Mouse (Mus musculus): Measurements from ENCODE around the gene Gadd45g.

The Gadd45g gene

DNA sequence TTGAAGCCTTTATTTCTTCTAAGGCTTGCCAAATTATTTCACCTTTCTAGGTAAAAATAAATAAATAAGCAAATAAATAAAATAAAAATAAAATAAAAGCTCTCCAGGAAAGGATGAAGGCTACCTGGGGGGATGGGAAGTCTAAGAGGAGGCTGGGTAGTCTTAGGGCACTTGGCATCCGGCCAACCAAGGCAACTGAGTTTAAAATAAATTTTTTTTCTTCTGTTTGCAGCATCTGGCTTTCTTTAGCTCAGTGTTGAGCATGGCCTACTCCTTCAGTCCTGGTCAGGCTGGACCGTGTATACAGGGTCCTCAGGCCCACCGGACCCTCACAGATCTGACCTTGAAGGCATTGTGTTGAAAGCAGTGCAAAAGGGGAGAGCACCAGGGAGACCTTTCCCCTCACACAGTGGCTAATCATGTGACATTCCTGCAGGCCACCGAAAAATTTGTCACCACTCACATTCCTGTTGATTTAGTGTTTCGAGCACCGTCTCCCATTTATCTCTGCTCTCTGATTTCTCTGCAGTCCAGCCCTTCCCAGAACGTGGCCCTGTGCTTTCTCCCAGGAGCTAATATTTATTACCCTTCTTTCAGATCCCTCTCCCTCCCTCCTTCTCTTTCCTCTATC, 6.2 kb downstream of the Gadd45g start:
- no peak for DNase-seq (ENCODE audit: low read depth, low spot score)

DNA sequence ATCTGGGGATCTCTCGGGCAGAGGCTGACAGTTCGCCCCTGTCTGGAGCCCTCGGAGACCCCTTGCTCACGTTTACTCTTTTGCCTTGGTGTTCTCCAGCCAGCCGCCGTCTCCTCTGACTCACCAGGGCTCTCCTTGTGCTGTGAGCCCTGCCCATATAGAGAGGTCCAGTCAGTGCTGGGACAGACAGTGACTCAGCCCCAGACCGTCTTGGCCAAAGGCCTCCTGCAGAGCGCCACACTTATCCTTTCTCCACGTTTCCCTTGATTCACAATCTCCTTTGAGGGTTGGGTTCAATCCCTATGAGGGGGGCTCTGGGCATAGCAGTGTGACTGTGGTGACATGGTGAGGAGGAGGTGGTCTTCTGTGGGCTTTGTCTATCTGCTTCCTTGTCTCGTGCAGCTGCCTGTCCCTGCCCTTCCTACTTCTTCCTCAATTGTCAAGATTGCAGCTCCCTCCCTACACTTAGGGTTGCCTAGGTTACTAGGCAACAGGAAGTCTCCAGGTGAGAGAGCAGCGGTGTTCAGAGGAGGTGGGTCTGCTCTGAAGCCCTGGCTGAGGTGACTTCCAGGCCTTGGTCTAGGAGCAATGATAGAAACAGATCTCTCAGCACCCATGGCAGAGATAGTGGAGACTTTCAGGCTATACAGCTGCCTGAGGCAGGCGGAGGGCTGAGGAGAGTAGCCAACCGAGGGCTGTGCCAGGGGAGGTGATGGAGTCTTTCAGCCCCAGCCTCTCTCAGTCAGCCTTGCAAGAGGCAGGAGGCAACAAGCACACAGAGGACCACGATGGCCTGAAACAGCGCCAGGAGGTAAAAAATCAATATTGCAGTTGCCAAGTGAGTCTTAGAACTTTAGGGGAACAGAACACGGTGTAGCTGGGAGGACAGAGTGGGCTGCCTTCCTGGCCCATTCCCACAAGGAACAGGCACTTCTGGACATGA, 7.1 kb downstream of the Gadd45g start:
- peak; percentile 74 for DNase-seq (ENCODE audit: low read depth, low spot score)

DNA sequence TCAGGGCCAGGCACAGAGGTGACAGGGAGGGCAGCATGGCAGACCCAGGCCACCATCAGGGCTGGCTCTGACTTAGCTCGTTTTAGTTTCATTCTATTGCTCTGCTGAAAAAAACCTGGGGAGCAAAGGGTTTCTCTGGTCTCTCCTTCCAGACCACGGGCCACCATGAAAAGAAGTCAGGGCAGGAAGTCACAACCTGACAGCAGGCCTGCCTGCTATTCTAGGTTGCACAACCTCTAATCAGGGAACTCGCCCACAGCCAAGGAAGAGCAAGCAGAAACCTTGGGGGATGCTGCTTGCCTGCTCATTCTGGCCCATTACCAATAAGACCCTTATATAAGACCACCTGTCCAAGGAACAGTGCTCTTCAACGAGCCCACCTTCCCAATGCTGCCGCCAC, 9.1 kb downstream of the Gadd45g start:
- no peak for DNase-seq (ENCODE audit: low read depth, low spot score)

DNA sequence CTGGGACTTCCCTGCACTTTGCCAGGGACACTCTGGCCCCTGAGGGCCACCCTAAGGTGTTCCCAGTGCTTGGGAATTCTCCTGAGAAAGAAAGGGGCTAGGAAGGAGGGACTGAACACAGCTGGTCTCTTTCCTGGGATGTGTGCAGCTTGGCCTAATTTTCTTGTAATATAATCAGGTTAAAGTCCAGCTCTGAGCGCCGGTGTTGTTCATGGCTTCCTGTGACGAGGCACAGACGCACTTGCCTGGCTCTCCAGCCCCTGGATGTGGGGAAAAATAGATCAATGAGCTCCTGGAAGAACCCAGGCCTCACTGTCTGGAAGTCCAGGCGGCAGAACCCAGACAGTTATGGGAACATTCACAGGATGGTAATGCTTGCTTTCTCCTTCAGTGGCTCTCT, 10.7 kb downstream of the Gadd45g start:
- no peak for DNase-seq (ENCODE audit: low read depth, low spot score)

DNA sequence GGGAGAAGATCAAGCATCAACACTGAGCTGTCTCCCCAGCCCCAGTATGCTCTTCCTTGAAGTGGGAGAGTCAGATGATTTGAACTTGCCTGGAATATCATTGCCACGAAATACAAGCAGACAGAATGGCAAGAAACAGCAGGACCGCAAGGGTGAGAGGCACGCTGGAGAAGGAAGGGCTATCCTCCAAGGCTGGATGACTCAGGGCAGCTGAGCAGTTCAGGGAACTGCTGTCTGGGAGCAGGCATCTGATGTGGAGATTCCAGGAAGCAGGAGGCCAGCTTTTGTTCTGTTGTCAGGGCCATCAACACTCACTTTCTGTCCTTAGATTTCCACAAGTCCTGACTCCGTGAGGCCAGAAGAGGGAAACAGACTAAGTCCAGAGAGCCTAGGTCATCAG, 12.0 kb downstream of the Gadd45g start:
- no peak for DNase-seq (ENCODE audit: low read depth, low spot score)

DNA sequence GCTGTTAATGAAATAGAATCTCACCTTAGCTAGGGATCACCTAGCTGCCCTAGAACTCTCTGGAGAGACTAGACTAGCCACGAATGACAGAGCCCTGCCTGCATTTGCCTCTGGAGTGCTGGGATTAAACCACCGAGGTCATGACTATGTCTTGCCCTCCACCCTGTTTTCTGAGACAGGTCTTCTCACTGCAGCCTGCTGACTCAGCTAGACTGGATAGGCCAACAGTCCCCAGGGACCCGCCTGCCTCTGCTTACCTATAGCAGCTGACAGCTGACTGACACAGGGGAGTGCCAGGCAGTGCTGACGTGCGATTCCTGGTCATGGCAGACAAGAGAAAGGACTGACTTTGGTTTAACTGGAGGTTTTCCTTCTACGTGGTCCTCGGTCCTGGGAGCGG, 12.7 kb downstream of the Gadd45g start:
- no peak for DNase-seq (ENCODE audit: low read depth, low spot score)

DNA sequence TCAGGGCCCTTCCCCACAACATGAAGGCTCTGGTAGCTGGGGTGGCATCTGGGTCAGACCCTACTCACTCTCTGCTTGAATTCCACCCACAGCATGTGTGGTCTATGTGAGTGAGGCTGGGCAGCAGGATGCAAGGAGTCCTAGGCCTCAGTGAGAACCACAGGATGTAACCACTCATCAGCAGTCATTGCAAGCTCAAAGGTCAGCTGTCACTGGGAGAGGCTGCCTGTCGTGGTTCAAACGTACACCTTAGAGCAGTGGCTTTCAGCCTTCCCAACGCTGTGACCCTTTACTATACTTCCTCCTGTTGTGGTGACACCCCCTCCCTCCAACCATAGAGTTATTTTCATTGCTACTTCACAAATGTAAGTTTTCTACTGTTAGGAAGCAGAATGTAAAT, 13.3 kb downstream of the Gadd45g start:
- DNase-seq (ENCODE audit: low read depth, low spot score), result no peak

DNA sequence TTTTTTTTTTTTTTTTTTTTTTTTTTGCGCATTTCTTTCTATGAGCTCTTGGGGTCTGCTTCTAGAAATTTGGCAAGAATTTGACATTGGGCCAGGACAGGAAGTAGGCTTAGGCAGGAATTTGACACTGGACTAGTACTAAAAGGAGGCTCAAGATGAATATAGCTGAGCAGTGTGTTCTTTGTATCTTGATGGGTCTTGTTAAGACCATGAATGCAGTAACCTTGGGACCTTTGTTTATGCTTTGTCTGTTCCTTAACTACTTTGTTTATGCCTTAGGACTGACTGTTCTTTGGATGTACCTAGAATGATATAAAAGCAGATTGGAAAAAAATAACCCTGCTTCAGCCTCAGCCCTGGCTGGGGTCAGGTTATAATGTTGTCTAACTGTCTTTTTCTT, 16.3 kb downstream of the Gadd45g start:
- DNase-seq (ENCODE audit: low read depth, low spot score), result no peak

DNA sequence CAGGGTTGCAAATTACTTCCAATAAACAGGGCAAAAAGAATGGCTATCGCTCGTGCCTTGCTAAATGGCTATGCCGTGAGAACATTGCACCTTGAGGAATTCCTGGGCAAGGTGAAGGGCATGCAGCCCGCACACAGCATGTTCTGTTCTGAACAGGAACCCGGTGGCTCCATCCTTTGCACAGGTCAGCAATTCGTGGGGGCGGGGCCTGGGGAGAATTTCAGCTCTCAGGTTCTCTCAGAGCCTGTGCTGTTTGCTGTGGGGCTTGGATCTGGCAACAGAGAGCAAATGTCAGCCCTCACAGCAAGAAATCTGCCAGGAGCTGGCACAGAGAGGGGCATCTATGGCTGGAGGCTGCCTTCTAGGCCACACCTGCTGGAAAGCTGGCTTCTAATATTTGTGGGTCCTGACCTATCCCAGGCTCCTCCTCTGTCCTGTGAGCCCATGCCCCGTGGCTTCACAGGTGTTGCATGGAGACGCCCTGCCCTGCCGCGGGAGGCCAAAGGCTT, 19.7 kb downstream of the Gadd45g start:
- peak; percentile 87 for DNase-seq (ENCODE audit: low read depth, low spot score)

DNA sequence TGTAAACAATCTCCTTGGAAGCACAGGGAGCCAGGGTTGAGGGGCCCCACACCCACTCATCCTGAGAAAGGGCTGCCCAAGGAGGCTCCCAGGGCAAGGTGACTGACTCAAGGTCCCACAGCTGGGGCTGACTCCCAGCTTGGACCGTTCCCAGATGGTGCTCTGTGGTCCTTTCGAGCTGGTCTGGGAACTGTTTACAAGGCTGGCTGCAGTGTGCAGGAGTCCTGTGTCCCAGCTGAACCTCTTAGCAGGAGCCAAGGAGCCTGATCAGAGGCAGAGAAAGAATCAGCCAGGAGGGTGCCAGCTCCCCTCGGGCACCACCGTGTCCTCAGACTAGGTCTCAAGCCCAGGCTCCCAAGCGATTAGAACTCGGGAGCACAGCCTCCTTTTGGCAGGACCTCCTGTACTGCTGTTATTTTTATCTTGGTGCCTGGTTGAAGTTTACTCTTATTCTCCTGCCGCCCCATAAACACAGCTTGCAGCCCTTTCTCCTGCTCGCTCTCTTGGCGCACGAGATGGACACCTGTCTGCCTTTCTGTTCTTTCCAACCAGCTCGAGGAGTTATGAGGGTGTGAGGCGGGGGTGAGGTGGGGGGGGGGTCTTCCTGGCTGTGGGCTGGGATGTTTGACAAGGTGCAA, 22.1 kb downstream of the Gadd45g start:
- DNase-seq (ENCODE audit: low read depth, low spot score), result peak; percentile 93

DNA sequence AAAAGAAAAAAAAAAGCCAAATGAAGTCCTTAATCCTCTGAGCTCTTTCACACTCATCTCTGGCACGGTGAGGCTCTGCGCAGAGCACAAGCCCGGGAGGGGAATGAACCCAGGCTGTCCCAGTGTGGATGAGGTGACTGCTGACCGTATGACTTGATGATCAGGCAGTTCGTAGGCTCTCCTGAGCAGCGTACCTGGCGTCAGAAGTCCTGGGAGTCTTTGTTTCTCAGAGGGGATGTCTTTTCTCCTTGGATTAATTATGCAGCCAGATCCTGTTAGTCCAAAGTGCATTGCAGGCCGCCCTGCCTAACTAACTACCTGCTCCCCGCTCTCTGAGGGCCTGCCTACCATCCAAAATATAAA, 22.6 kb downstream of the Gadd45g start:
- peak; percentile 64 for DNase-seq (ENCODE audit: low read depth, low spot score)

DNA sequence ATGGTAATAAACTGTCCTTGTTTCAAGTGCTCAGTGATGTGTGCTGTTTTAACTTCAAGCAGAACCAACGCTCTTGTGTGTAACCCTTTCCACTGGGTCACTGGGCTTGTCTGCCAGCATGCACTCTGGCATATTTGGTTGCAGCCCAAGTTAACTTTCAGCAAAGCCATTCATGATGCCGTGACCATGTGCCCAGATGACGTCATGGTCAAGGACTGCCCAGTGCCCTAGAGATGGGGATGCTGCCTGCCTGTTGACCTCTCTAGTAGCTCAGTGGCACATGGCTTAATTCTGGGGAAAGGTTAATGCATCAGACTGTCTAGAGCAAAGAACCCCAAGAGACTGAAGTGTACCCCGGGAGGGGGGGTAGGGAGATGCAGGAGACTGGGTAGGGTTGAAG, 24.7 kb downstream of the Gadd45g start:
- DNase-seq (ENCODE audit: low read depth, low spot score), result no peak

DNA sequence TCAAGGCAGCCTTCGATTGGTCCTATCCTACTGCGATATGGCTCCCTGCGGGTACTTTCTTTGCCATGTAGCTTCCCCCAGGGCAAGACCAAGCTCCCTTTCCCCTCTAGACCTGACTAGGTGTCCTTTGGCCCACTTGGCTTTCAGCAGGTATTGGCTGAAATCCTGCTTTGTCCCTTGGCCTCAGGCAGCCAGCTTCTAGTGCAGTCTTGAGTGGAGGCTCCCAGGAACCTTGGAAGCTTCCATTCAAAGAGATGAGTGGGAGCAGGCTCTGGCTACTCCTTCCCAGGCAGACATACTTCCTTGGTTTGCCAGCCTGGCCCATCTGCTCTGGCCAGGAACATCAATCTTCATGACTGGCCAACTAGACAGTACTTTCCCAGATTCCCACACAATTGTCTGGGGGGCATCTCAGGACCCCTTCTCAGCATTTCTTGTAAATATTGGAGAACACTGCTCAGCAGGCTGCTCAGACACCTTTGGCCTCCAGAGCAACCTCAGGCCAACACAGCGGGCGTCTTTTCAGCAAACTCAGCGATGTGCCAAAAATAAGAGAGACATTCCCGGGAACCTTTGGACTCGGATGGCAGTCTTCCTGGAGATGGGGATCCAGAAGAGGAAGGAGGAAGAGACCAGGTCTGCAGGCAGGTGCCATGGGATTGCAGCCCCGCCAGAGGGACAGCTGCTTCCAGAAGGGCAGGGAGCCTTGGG, 25.9 kb downstream of the Gadd45g start:
- DNase-seq (ENCODE audit: low read depth, low spot score), result no peak

DNA sequence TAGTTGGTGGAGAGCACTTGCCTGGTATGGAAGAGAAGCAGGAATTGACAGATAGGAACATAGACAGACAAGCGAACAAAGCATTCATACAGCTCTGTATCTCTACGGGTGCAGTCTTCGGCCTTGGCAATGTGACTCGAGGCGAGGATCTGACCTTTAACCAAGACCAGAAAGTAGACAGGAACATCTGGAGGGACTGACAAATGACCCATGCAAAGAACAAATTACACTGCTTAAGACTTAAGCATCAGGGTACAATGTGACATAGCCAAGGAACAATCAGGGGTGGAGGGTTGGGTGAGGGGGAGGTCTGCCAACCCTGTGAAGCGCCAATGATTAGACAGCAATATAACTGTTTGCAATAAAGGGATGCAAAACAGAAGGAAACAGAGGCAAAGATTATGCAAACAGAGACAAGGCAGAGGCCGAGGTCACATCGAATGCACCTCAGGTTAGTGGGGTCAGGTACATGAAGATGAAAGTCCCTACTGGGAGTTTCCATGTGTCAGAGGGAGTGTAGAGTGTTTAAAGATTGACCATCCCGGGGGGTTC, 26.6 kb downstream of the Gadd45g start:
- no peak for DNase-seq (ENCODE audit: low read depth, low spot score)

DNA sequence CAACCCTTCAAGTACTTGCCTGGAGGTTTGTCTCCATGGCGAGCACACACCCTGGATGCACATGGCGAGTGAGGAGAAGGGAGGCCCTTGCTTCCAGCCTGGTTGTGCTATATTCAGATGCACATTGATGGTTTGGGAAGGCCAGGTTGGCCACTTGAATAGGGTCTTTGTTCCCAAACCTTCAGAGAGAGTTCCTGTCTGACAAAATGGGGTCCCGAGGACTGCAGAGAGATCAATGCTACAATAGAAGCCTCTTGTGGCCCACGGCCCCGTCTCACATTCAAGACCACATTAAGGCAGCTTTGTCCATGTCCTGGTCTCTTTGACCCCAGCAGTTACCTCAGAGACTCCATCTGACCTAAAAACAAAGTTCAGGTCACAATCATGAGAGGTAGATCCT, 27.3 kb downstream of the Gadd45g start:
- no peak for DNase-seq (ENCODE audit: low read depth, low spot score)

DNA sequence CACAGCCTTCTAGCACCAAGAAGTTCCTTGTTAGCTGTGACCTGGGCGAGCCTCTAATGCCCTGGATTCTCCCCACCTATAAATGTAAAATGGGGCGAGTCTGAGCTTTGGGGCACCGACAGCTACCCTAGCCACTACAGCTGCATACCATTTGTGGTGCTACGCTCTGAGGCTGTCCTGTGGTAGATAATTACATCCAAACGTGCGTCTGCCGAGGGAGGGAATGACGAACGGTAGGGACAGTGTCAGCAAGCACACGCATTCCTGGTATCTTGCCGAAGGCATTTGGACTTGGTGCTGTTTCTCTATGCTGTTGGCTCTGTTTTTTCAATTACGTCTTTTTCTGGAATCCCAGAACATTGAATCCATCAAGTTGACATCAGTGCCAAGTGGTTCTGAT, 29.7 kb downstream of the Gadd45g start:
- DNase-seq (ENCODE audit: low read depth, low spot score), result no peak

DNA sequence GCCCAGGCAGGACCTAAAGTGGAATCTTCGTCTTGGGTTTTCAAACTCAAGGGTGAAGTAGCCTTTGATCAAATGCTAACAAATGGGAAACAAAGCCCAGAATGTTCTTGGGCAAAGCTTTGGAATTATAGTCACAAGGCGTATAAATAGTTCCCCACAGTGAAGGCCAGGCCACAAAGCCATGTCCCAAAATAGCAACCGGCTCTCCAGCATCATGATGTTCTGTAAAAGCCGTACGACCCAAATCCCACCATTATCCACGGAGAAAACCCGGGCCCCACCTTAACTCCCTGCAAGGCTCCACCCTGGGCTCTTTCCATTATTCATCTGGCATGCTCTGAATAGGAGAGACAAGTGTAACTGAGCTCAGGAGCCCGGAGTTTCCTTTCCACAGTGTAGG, 32.3 kb downstream of the Gadd45g start:
- no peak for DNase-seq (ENCODE audit: low read depth, low spot score)

DNA sequence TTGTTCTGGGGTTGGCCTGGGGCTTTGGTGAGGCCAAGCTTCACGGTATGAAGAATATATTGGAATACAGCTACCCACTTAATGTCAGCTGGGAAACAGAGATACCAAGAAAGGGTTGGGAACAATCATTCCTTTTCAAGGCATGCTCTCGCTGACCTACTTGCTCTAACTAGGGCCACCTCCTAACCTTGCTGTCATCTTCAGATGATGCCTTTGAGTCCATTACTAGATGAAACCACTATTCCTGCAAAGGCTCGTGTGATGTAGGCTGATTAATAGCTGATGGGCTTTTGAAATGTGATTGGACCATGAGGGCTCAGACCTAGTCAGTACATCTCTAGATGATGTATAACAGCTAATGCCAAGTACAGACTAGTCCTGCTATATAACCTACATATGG, 33.1 kb downstream of the Gadd45g start:
- no peak for DNase-seq (ENCODE audit: low read depth, low spot score)

DNA sequence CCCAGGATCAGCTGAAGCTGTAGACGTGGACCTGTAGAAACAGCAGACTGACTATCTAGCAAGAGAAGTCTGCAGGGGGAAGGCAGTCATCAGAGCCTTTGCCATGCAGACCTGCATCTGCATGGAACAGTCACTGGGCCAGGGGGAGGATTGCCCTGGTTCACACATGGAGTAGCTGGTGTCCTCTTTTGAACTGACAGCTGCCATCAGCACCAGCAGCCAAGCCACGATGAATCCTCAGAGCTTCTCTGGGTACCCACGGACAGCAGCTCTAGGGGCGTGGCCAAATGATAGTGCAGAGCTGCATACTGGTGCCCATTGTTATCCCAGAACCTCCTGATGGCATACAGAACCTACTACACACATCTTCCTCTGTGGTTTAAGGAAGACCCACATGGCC, 33.5 kb downstream of the Gadd45g start:
- no peak for DNase-seq (ENCODE audit: low read depth, low spot score)

DNA sequence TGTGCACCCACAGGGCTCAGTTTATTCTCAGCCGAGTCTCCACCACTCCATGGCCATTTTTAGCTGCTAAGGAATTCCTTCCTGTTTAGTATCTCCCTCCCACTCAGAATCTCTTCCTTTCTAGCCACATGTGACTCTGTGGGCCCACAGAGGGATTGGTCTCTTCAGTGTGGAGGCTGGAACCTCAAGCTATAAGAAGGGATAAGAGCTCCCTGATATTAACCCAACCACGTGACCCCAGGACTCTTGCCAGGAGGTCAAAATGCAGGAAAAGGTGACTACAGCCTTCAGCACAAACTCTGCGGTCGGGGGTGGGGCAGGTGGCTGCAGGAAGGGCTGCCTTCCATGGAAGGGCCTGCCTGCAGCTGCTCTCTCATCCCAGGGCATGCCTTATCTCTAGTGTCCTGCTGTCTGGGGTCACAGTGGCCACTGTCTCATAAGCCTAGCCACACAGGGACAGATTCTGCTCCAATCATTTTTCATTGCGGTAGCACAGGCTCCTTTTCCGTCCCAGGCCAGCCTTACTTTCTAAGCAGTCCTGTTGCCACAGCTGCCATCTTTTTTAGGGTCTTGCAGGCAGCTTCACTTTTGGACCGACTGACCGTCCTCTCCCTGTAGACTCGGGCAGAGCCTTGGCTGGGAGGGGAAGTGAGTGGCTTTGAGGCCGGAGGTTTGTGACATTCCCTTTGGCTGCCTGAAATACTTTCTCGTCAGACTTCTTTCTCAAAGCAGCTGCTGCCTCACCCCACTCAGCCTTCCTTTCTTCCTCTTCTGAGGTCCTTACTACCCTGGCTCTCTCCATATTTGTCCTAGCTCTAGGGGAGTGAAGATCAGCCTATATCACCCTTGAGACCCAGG, 35.0 kb downstream of the Gadd45g start:
- DNase-seq (ENCODE audit: low read depth, low spot score), result no peak

DNA sequence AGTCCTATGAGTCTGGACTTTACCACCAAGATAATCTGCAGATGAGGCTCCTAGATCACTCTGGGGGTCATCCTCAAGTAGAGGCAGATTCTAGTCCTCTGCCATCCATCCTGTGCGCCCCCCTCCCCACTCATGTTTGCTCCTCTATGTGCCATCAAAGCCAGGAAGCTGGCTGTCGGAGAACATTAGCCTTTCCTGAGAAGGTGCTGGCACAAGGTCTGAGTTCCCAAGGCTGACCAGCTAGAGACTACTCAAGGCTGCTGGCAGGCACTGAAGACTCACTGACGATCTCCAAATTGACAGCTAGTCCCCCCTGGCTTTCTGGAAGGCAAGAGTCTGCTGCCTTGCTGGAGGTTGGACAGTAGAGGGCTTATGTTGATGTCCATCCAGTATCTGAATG, 35.7 kb downstream of the Gadd45g start:
- no peak for DNase-seq (ENCODE audit: low read depth, low spot score)

Measured in skeletal muscle tissue, adult 2 months (tissue).